Mouse (Mus musculus) hindbrain, postnatal 0 days (tissue): ENCODE measurements around the gene Gm9821. TPM values are rescaled to one million over a fixed set of nuclear protein-coding genes. Genes with fewer than 3 reads are reported as not detected.

Source experiments
- ATAC-seq: fragments of 200-750 bp; cut with Nextera tagmentation; 2 replicates; pipeline ENCODE4 v1.8.0; 2017; ENCODE audit warnings: mild to moderate bottlenecking, moderate TSS enrichment, moderate library complexity
- DNase-seq: peaks from one replicate; pipeline ENCODE4 v3.0.0-alpha.2; 2015; ENCODE audit warnings: low spot score
- H3K27ac ChIP-seq: fragments of 300-500 bp; sonication (generic); 2 replicates; pipeline ENCODE4 v1.5.1; 2014; ENCODE audit warnings: mild to moderate bottlenecking
- H3K27me3 ChIP-seq: fragments of 300-500 bp; sonication (generic); 2 replicates; pipeline ENCODE4 v1.6.1; 2014; ENCODE audit warnings: low read length, mixed read lengths; ENCODE audit not compliant: insufficient read depth
- H3K36me3 ChIP-seq: fragments of 300-500 bp; sonication (generic); 2 replicates; pipeline ENCODE4 v1.6.1; 2014; ENCODE audit warnings: low read length, mixed read lengths; ENCODE audit not compliant: insufficient read depth
- H3K4me1 ChIP-seq: fragments of 300-500 bp; sonication (generic); 2 replicates; pipeline ENCODE4 v1.6.1; 2014; ENCODE audit warnings: antibody characterized with exemption, low read length, mixed read lengths; ENCODE audit not compliant: insufficient read depth
- H3K4me2 ChIP-seq: fragments of 300-500 bp; sonication (generic); 2 replicates; pipeline ENCODE4 v1.6.1; 2014; ENCODE audit warnings: low read depth, mild to moderate bottlenecking, low read length, moderate library complexity, mixed read lengths
- H3K4me3 ChIP-seq: fragments of 300-500 bp; sonication (generic); 2 replicates; pipeline ENCODE4 v1.5.1; 2014; ENCODE audit warnings: low read length
- H3K9ac ChIP-seq: fragments of 300-500 bp; sonication (generic); replicated peaks from 2 replicates; pipeline ENCODE4 v1.6.1; 2014; ENCODE audit warnings: mild to moderate bottlenecking, low read length, moderate library complexity, mixed read lengths
- H3K9me3 ChIP-seq: fragments of 300-500 bp; sonication (generic); 2 replicates; pipeline ENCODE4 v1.6.1; 2016; ENCODE audit warnings: low read length, mixed read lengths
- CTCF ChIP-seq: IDR thresholded peaks from 2 replicates; pipeline ENCODE4 v1.5.1; 2016; ENCODE audit warnings: antibody characterized with exemption, control low read depth, low read depth
- WGBS: fragments of 180-500 bp; shearing (Covaris S2); extraction: QIAGEN DNeasy Blood & Tissue Kit; methylation state at CpG from one replicate; pipeline ENCODE4 v1.1.7; 2014; 5-methylcytosine and 5-hydroxymethylcytosine counted together
- polyA plus RNA-seq: library from polyadenylated mRNA; unstranded; fragments of >200 nt; fragmentation: Nextera tagmentation; extraction: Ambion mirVana; gene quantifications from 2 replicates; pipeline ENCODE4 v1.2.1, GENCODE M21; 2015
- total RNA-seq: library from RNA; depleted of rRNA; stranded (reverse); fragments of >200 nt; gene quantifications from 2 replicates; pipeline ENCODE4 v1.2.3, GENCODE M21; 2014

The Gm9821 gene
- total and polyA plus RNA-seq, 2 experiments from 2014 or later: 0.08 TPM; not detected in 1

- H3K9me3 ChIP-seq: no peaks in the 10 kb centered on the region
- DNase-seq (no peak), ATAC-seq (peak; percentile 18; the same call in 1 of the 2 replicates)
- H3K36me3 ChIP-seq: no peaks in the 10 kb centered on the region
- H3K4me3 ChIP-seq: no peak overlapping the region
- no peak overlapping the region for H3K9ac ChIP-seq
- H3K27me3 ChIP-seq: no peaks in the 10 kb centered on the region
- H3K4me2 ChIP-seq: no peak overlapping the region
- 21% methylated on average over 5 of the region's 5 CpGs for WGBS
- peaks cover 27% of the 10 kb centered on the region for H3K4me1 ChIP-seq
- no peak for TF ChIP-seq CTCF
- H3K27ac ChIP-seq: no peak overlapping the region; the same call in 1 of the 2 replicates
Observed at GRCm38 (mm10) chr2:91953825-91954224, 8.3 kb downstream of the Gm9821 start.

DNA sequence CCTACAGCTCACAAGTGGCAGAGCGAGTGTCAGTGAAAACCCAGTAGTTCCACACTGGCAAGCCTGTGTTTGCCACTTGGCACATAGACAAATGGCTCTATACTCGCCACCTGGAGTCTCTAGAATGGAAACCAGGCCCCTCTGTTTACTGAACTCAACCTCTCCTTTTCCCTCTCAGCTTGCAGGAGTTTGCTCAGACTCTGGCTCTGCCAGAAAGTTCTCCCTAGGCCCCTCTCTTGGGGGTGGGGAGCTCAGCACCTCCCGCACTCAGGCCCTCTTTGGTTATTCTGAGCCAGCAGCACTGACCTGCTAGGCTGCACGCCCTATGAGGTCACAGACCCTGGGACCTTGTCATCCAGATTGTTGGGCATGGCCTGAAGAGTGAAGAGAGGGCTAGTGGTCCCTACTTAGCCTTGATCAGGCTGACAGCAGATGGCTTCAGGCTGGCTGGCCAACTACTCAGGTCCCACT is 9.7 kb downstream of the Gm9821 start:
- DNase-seq: no peak

GRCm38 (mm10) chr2:91955875-91956274 is 10.4 kb downstream of the Gm9821 start:
- H3K4me3 ChIP-seq: no peak overlapping the region
- peaks cover 24% of the 10 kb centered on the region for H3K4me1 ChIP-seq
- H3K27me3 ChIP-seq: no peaks in the 10 kb centered on the region
- TF ChIP-seq CTCF: no peak
- no peak overlapping the region for H3K4me2 ChIP-seq
- peak overlapping the region; percentile 32; the same call in 1 of the 2 replicates for H3K27ac ChIP-seq
- no peak for ATAC-seq
- no peaks in the 10 kb centered on the region for H3K36me3 ChIP-seq
- no peaks in the 10 kb centered on the region for H3K9me3 ChIP-seq
- H3K9ac ChIP-seq: no peak overlapping the region
- WGBS: 84% methylated on average over 6 of the region's 6 CpGs
- DNase-seq: no peak

More for the DNA sequence above, 9.7 kb downstream of the Gm9821 start:
- H3K27me3 ChIP-seq: no peaks in the 10 kb centered on the region
- 63% methylated on average over 4 of the region's 4 CpGs for WGBS
- H3K36me3 ChIP-seq: no peaks in the 10 kb centered on the region
- peaks cover 28% of the 10 kb centered on the region for H3K4me1 ChIP-seq
- no peak overlapping the region for H3K9ac ChIP-seq
- TF ChIP-seq CTCF: no peak
- H3K27ac ChIP-seq: peak overlapping the region; percentile 32; the same call in 1 of the 2 replicates
- H3K4me2 ChIP-seq: no peak overlapping the region
- no peaks in the 10 kb centered on the region for H3K9me3 ChIP-seq
- ATAC-seq: no peak
- H3K4me3 ChIP-seq: no peak overlapping the region

GRCm38 (mm10) chr2:91957096-91957495 is 11.6 kb downstream of the Gm9821 start:
- TF ChIP-seq CTCF: no peak
- peak; percentile 47 for DNase-seq
- H3K9me3 ChIP-seq: no peaks in the 10 kb centered on the region
- WGBS: 19% methylated on average over 4 of the region's 4 CpGs
- no peaks in the 10 kb centered on the region for H3K36me3 ChIP-seq
- no peak overlapping the region for H3K4me3 ChIP-seq
- H3K27me3 ChIP-seq: no peaks in the 10 kb centered on the region
- peak; percentile 55; the same call in 1 of the 2 replicates for ATAC-seq
- H3K4me1 ChIP-seq: peaks cover 29% of the 10 kb centered on the region
- H3K27ac ChIP-seq: no peak overlapping the region
- H3K9ac ChIP-seq: no peak overlapping the region
- no peak overlapping the region for H3K4me2 ChIP-seq

GRCm38 (mm10) chr2:91958049-91958448 is 12.5 kb downstream of the Gm9821 start:
- Histone ChIP-seq H3K27me3 (no peaks in the 10 kb centered on the region), H3K4me3 (no peak overlapping the region), H3K4me2 (no peak overlapping the region), H3K4me1 (peaks cover 37% of the 10 kb centered on the region), H3K9ac (no peak overlapping the region), H3K36me3 (no peaks in the 10 kb centered on the region), H3K9me3 (no peaks in the 10 kb centered on the region), H3K27ac (no peak overlapping the region)
- DNase-seq: no peak
- 65% methylated on average over 8 of the region's 8 CpGs for WGBS
- TF ChIP-seq CTCF: no peak
- no peak for ATAC-seq

DNA sequence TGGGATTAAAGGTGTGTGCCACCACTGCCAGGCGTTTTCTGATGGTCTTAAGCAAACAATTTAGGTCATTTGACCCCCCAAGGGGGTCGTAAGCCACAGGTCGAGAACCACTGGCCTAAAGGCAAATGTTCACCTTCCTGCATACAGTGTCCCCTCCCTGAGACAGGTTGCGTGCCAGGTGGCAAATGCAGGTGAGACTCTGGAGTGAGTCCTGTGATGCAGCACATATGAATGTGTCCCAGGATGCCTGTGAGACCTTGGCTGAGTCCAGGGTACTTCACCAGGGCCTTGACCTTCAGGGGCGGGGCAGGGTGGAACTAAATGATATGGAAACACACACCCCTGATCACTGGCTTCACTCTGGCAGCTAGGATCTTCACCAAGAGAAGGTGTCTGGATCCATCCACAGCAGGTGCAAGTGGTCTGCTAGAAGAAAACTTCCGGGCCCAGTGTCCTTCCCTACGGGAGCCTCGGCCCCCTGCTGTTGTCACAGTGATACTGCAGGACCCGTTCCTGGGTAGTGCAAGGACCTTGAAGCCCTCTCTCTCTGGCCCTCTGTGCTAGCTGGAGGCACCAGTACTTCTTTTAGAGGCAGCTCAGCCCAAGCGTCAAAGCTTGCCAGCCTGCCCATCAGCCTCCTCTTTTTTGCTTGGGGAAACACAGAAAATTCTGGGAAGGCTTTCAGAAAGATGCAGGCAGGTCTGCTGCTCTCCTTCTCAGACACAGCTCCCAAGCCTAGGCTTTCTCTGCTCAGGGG is 13.4 kb downstream of the Gm9821 start:
- Histone ChIP-seq H3K9ac (no peak overlapping the region; the same call in 1 of the 2 replicates), H3K27me3 (no peaks in the 10 kb centered on the region), H3K36me3 (no peaks in the 10 kb centered on the region), H3K9me3 (no peaks in the 10 kb centered on the region), H3K4me2 (no peak overlapping the region), H3K4me1 (peaks cover 35% of the 10 kb centered on the region), H3K27ac (peak overlapping the region; percentile 51; the same call in 1 of the 2 replicates), H3K4me3 (no peak overlapping the region)
- TF ChIP-seq CTCF: peak; percentile 67
- peak; percentile 69 for DNase-seq
- WGBS: 52% methylated on average over 10 of the region's 10 CpGs
- ATAC-seq: no peak
